Mouse (Mus musculus): Measurements from ENCODE around the gene Leng9.
"Not testable (repeated sequence)": the region's sequence is repeated elsewhere in the genome, so short reads cannot be mapped to it uniquely, and the experiment has no call there.

The Leng9 gene

GRCm38 (mm10) chr7:4150059-4150541 is at the start of gene Leng9:
Gene Leng9, minus strand, starts transcription at chr7:4150374.
- DNase-seq (ENCODE audit: low spot score in 2 of 2) = peak; percentile 50 to 70

- peak in 1 of 2 experiments; percentile 28 for DNase-seq (ENCODE audit: low spot score in 2 of 2)
These were observed 28.3 kb upstream of the Leng9 start for GRCm38 (mm10) chr7:4178438-4178837.

- DNase-seq (ENCODE audit: low spot score in 2 of 2) = no peak
These were observed 20.2 kb upstream of the Leng9 start for GRCm38 (mm10) chr7:4170193-4170938.

- DNase-seq (ENCODE audit: low spot score in 2 of 2) = no peak
These were observed 16.9 kb upstream of the Leng9 start for GRCm38 (mm10) chr7:4167098-4167497.

- DNase-seq (ENCODE audit: low spot score in 2 of 2) = no peak
These were observed 15.1 kb upstream of the Leng9 start for GRCm38 (mm10) chr7:4165286-4165685.

- DNase-seq (ENCODE audit: low spot score in 2 of 2) = no peak
These were observed 14.1 kb upstream of the Leng9 start, which contains the start of gene Cdc42ep5 for GRCm38 (mm10) chr7:4164090-4164910. Gene Cdc42ep5, minus strand, starts transcription at chr7:4164860.

GRCm38 (mm10) chr7:4163571-4164072 is 13.4 kb upstream of the Leng9 start:
- DNase-seq (ENCODE audit: low spot score in 2 of 2) = no peak

- not testable (repeated sequence) for DNase-seq (ENCODE audit: low spot score in 2 of 2)
These were observed 11.4 kb upstream of the Leng9 start for GRCm38 (mm10) chr7:4161596-4161995.

GRCm38 (mm10) chr7:4154976-4155375 is 4.8 kb upstream of the Leng9 start:
- no peak for DNase-seq (ENCODE audit: low spot score in 2 of 2)

- no peak for DNase-seq (ENCODE audit: low spot score in 2 of 2)
These were observed 4.2 kb upstream of the Leng9 start for GRCm38 (mm10) chr7:4154356-4154755.

GRCm38 (mm10) chr7:4151241-4151640 is 1.1 kb upstream of the Leng9 start:
- no peak for DNase-seq (ENCODE audit: low spot score in 2 of 2)

- peak in 1 of 2 experiments; percentile 45 for DNase-seq (ENCODE audit: low spot score in 2 of 2)
These were observed 642 bp upstream of the Leng9 start for GRCm38 (mm10) chr7:4150811-4151221.

- DNase-seq (ENCODE audit: low spot score in 2 of 2) = peak; percentile 76 to 79
These were observed 742 bp downstream of the Leng9 start for GRCm38 (mm10) chr7:4149209-4150054.

- no peak for DNase-seq (ENCODE audit: low spot score in 2 of 2)
These were observed 1.6 kb downstream of the Leng9 start for GRCm38 (mm10) chr7:4148341-4149208.

GRCm38 (mm10) chr7:4147836-4148235 is 2.3 kb downstream of the Leng9 start:
- DNase-seq (ENCODE audit: low spot score in 2 of 2) = no peak

GRCm38 (mm10) chr7:4147371-4147770 is 2.8 kb downstream of the Leng9 start:
- DNase-seq (ENCODE audit: low spot score in 2 of 2) = no peak

- no peak for DNase-seq (ENCODE audit: low spot score in 2 of 2)
These were observed 3.7 kb downstream of the Leng9 start for GRCm38 (mm10) chr7:4146241-4147180.

GRCm38 (mm10) chr7:4145552-4146190 is 4.5 kb downstream of the Leng9 start:
- peak; percentile 42 to 68 for DNase-seq (ENCODE audit: low spot score in 2 of 2)
